Mouse (Mus musculus) kidney, embryonic 16.5 days (tissue): ENCODE measurements around the gene Lmln. TPM values are rescaled to one million over a fixed set of nuclear protein-coding genes. Genes with fewer than 3 reads are reported as not detected.
A peak's percentile ranks its signal among the peaks of the same experiment; 100 is the strongest.
"Not testable (repeated sequence)": the region's sequence is repeated elsewhere in the genome, so short reads cannot be mapped to it uniquely, and the experiment has no call there.

ENCODE experiments used
- ATAC-seq: fragments of 200-750 bp; cut with Nextera tagmentation; 2 replicates; pipeline ENCODE4 v1.8.0; 2017; ENCODE audit warnings: moderate TSS enrichment; ENCODE audit not compliant: low FRiP score, low TSS enrichment
- H3K27ac ChIP-seq: fragments of 300-500 bp; sonication (generic); 2 replicates; pipeline ENCODE4 v1.5.1; 2014; ENCODE audit warnings: low read length
- H3K27me3 ChIP-seq: fragments of 300-500 bp; sonication (generic); 2 replicates; pipeline ENCODE4 v1.6.1; 2014; ENCODE audit warnings: low read length, control low read depth, mixed read lengths; ENCODE audit not compliant: insufficient read depth
- H3K36me3 ChIP-seq: fragments of 300-500 bp; sonication (generic); 2 replicates; pipeline ENCODE4 v1.6.1; 2014; ENCODE audit warnings: low read length, control low read depth, mixed read lengths; ENCODE audit not compliant: insufficient read depth
- H3K4me1 ChIP-seq: fragments of 300-500 bp; sonication (generic); 2 replicates; pipeline ENCODE4 v1.6.1; 2014; ENCODE audit warnings: low read length, control low read depth, mixed read lengths; ENCODE audit not compliant: insufficient read depth
- H3K4me2 ChIP-seq: fragments of 300-500 bp; sonication (generic); replicated peaks from 2 replicates; pipeline ENCODE4 v1.6.1; 2014; ENCODE audit warnings: low read depth, low read length
- H3K4me3 ChIP-seq: fragments of 300-500 bp; sonication (generic); 2 replicates; pipeline ENCODE4 v1.5.1; 2014; ENCODE audit warnings: mild to moderate bottlenecking, low read length
- H3K9ac ChIP-seq: fragments of 300-500 bp; sonication (generic); replicated peaks from 2 replicates; pipeline ENCODE4 v1.6.1; 2014; ENCODE audit warnings: low read length
- H3K9me3 ChIP-seq: fragments of 300-500 bp; sonication (generic); 2 replicates; pipeline ENCODE4 v1.6.1; 2016; ENCODE audit warnings: low read length, control low read depth
- WGBS: fragments of 180-500 bp; shearing (Covaris S2); extraction: QIAGEN DNeasy Blood & Tissue Kit; methylation state at CpG from one replicate; pipeline ENCODE4 v1.1.7; 2014; 5-methylcytosine and 5-hydroxymethylcytosine counted together
- polyA plus RNA-seq: library from polyadenylated mRNA; unstranded; fragments of >200 nt; fragmentation: Nextera tagmentation; extraction: Ambion mirVana; gene quantifications from 2 replicates; pipeline ENCODE4 v1.2.1, GENCODE M21; 2015

Lmln gene
- polyA plus RNA-seq, 1 experiment from 2014 or later = 4.0 TPM

- no peak overlapping the region for H3K9ac ChIP-seq
- H3K27ac ChIP-seq = no peak overlapping the region
- 69% methylated on average over 8 of the region's 8 CpGs for WGBS
- no peak for ATAC-seq
- no peaks in the 10 kb centered on the region for H3K4me1 ChIP-seq
- no peaks in the 10 kb centered on the region for H3K9me3 ChIP-seq
- no peak overlapping the region for H3K4me2 ChIP-seq
- H3K27me3 ChIP-seq = no peaks in the 10 kb centered on the region
- no peak overlapping the region for H3K4me3 ChIP-seq
- no peaks in the 10 kb centered on the region for H3K36me3 ChIP-seq
These were observed 37.7 kb upstream of the Lmln start for GRCm38 (mm10) chr16:33024456-33025104.

GRCm38 (mm10) chr16:33026357-33026756 lies 36.0 kb upstream of the Lmln start:
- H3K9me3 ChIP-seq = no peaks in the 10 kb centered on the region
- no peak overlapping the region for H3K9ac ChIP-seq
- H3K27me3 ChIP-seq = no peaks in the 10 kb centered on the region
- no peak overlapping the region for H3K27ac ChIP-seq
- H3K4me2 ChIP-seq = no peak overlapping the region
- ATAC-seq = no peak
- no peaks in the 10 kb centered on the region for H3K36me3 ChIP-seq
- 86% methylated on average over 7 of the region's 7 CpGs for WGBS
- H3K4me1 ChIP-seq = no peaks in the 10 kb centered on the region
- H3K4me3 ChIP-seq = no peak overlapping the region

GRCm38 (mm10) chr16:33036006-33036405 lies 26.3 kb upstream of the Lmln start:
- ATAC-seq = no peak
- H3K36me3 ChIP-seq = no peaks in the 10 kb centered on the region
- H3K4me3 ChIP-seq = no peak overlapping the region
- no peaks in the 10 kb centered on the region for H3K4me1 ChIP-seq
- no peak overlapping the region for H3K9ac ChIP-seq
- no peaks in the 10 kb centered on the region for H3K27me3 ChIP-seq
- H3K27ac ChIP-seq = no peak overlapping the region
- 28% methylated on average over 4 of the region's 4 CpGs for WGBS
- H3K4me2 ChIP-seq = no peak overlapping the region
- H3K9me3 ChIP-seq = no peaks in the 10 kb centered on the region

- WGBS = 74% methylated on average over 1 of the region's 1 CpGs
These were observed 19.6 kb upstream of the Lmln start for GRCm38 (mm10) chr16:33042682-33043081.

GRCm38 (mm10) chr16:33043268-33043667 lies 19.1 kb upstream of the Lmln start:
- no peak; the same call in 1 of the 2 replicates for ATAC-seq
- no peak overlapping the region for H3K9ac ChIP-seq
- H3K4me1 ChIP-seq = peaks cover 6% of the 10 kb centered on the region; the same call in 1 of the 2 replicates
- no peaks in the 10 kb centered on the region for H3K9me3 ChIP-seq
- H3K4me2 ChIP-seq = no peak overlapping the region
- H3K27ac ChIP-seq = no peak overlapping the region
- H3K36me3 ChIP-seq = no peaks in the 10 kb centered on the region
- no peak overlapping the region for H3K4me3 ChIP-seq
- WGBS = 67% methylated on average over 2 of the region's 2 CpGs
- no peaks in the 10 kb centered on the region for H3K27me3 ChIP-seq

More at GRCm38 (mm10) chr16:33042682-33043081, 19.6 kb upstream of the Lmln start:
- Histone ChIP-seq H3K9ac (no peak overlapping the region), H3K27me3 (no peaks in the 10 kb centered on the region), H3K4me3 (no peak overlapping the region), H3K36me3 (no peaks in the 10 kb centered on the region), H3K27ac (0 out of 2 replicates have a peak overlapping the region, but pooled peaks have one; percentile 20), H3K9me3 (no peaks in the 10 kb centered on the region), H3K4me1 (peaks cover 6% of the 10 kb centered on the region; the same call in 1 of the 2 replicates), H3K4me2 (no peak overlapping the region)
- 0 out of 2 replicates have a peak, but pooled peaks have one; percentile 46 for ATAC-seq

GRCm38 (mm10) chr16:33048004-33048403 lies 14.3 kb upstream of the Lmln start:
- Histone ChIP-seq H3K36me3 (no peaks in the 10 kb centered on the region), H3K4me2 (no peak overlapping the region), H3K9ac (no peak overlapping the region), H3K9me3 (no peaks in the 10 kb centered on the region), H3K4me1 (no peaks in the 10 kb centered on the region), H3K27ac (no peak overlapping the region), H3K4me3 (no peak overlapping the region), H3K27me3 (no peaks in the 10 kb centered on the region)
- no peak for ATAC-seq
- 93% methylated on average over 1 of the region's 1 CpGs for whole genome bisulfite sequencing

GRCm38 (mm10) chr16:33048686-33049085 lies 13.6 kb upstream of the Lmln start:
- H3K27ac ChIP-seq = no peak overlapping the region
- no peaks in the 10 kb centered on the region for H3K9me3 ChIP-seq
- H3K27me3 ChIP-seq = no peaks in the 10 kb centered on the region
- H3K4me2 ChIP-seq = no peak overlapping the region
- no peaks in the 10 kb centered on the region for H3K36me3 ChIP-seq
- H3K4me1 ChIP-seq = no peaks in the 10 kb centered on the region
- no peak overlapping the region for H3K4me3 ChIP-seq
- no peak overlapping the region for H3K9ac ChIP-seq
- WGBS = 78% methylated on average over 2 of the region's 2 CpGs
- no peak for ATAC-seq

- Histone ChIP-seq H3K4me2 (no peak overlapping the region), H3K36me3 (no peaks in the 10 kb centered on the region), H3K9ac (no peak overlapping the region), H3K27ac (no peak overlapping the region), H3K4me3 (no peak overlapping the region), H3K4me1 (no peaks in the 10 kb centered on the region), H3K9me3 (no peaks in the 10 kb centered on the region), H3K27me3 (no peaks in the 10 kb centered on the region)
- 90% methylated on average over 16 of the region's 16 CpGs for WGBS
- no peak for ATAC-seq
These were observed 12.5 kb upstream of the Lmln start for GRCm38 (mm10) chr16:33049809-33050208.

GRCm38 (mm10) chr16:33053141-33053540 lies 9.2 kb upstream of the Lmln start:
- no peak overlapping the region for H3K9ac ChIP-seq
- H3K9me3 ChIP-seq = no peaks in the 10 kb centered on the region
- H3K4me1 ChIP-seq = peaks cover 11% of the 10 kb centered on the region
- peaks cover 3% of the 10 kb centered on the region; the same call in 1 of the 2 replicates for H3K36me3 ChIP-seq
- no peaks in the 10 kb centered on the region for H3K27me3 ChIP-seq
- WGBS = 78% methylated on average over 5 of the region's 5 CpGs
- H3K4me2 ChIP-seq = no peak overlapping the region
- no peak for ATAC-seq
- H3K4me3 ChIP-seq = no peak overlapping the region
- no peak overlapping the region for H3K27ac ChIP-seq

GRCm38 (mm10) chr16:33054927-33055326 lies 7.4 kb upstream of the Lmln start:
- not testable (repeated sequence) for H3K27ac ChIP-seq, H3K9ac ChIP-seq, H3K27me3 ChIP-seq, H3K4me3 ChIP-seq, ATAC-seq, H3K9me3 ChIP-seq, H3K4me2 ChIP-seq
- WGBS = 84% methylated on average over 2 of the region's 2 CpGs
- Histone ChIP-seq H3K36me3 (peaks cover 21% of the 10 kb centered on the region), H3K4me1 (peaks cover 24% of the 10 kb centered on the region)
